Mouse (Mus musculus): ENCODE data around the gene Evpl. TPM values are rescaled to one million over a fixed set of nuclear protein-coding genes. Genes with fewer than 3 reads are reported as not detected.

Evpl gene
- polyA plus RNA-seq, 1 experiment = 0.07 TPM

GRCm38 (mm10) chr11:116222740-116223059, 15.2 kb downstream of the Evpl start:
- Histone ChIP-seq H3K27ac (ENCODE audit: insufficient read depth, low read length) (no peak overlapping the region), H3K4me1 (ENCODE audit: control insufficient read depth, insufficient read depth, insufficient read length) (no peaks in the 10 kb centered on the region; the same call in 1 of the 2 replicates), H3K27me3 (ENCODE audit: control insufficient read depth, insufficient read depth, low read length) (peaks cover 2% of the 10 kb centered on the region; the same call in 1 of the 2 replicates), H3K4me3 (ENCODE audit: extremely low read depth, insufficient read depth, insufficient read length) (no peak overlapping the region), H3K36me3 (ENCODE audit: control insufficient read depth, insufficient read depth, low read length) (no peaks in the 10 kb centered on the region)
- no peak for TF ChIP-seq CTCF (IDR thresholded peaks at IDR 0.05; ENCODE audit: extremely low read depth, insufficient read depth, insufficient read length, insufficient replicate concordance)
- DNase-seq (ENCODE audit: low read depth in 1 of 2, low spot score in 2 of 2) = no peak
- 44% methylated on average over 23 of the region's 23 CpGs for WGBS

- peak overlapping the region; percentile 0; the same call in 1 of the 2 replicates for H3K4me3 ChIP-seq (ENCODE audit: extremely low read depth, insufficient read depth, insufficient read length)
- WGBS = 36% methylated on average over 53 of the region's 53 CpGs
- H3K27me3 ChIP-seq (ENCODE audit: control insufficient read depth, insufficient read depth, low read length) = peaks cover 2% of the 10 kb centered on the region; the same call in 1 of the 2 replicates
- H3K36me3 ChIP-seq (ENCODE audit: control insufficient read depth, insufficient read depth, low read length) = no peaks in the 10 kb centered on the region
- DNase-seq (ENCODE audit: low read depth in 1 of 2, low spot score in 2 of 2) = no peak
- no peak for TF ChIP-seq CTCF (IDR thresholded peaks at IDR 0.05; ENCODE audit: extremely low read depth, insufficient read depth, insufficient read length, insufficient replicate concordance)
- H3K27ac ChIP-seq (ENCODE audit: insufficient read depth, low read length) = no peak overlapping the region
- H3K4me1 ChIP-seq (ENCODE audit: control insufficient read depth, insufficient read depth, insufficient read length) = no peaks in the 10 kb centered on the region; the same call in 1 of the 2 replicates
These were observed 15.7 kb downstream of the Evpl start for GRCm38 (mm10) chr11:116221931-116222739.

- WGBS = 30% methylated on average over 4 of the region's 4 CpGs
- peak; percentile 63; the same call in 1 of the 2 replicates for TF ChIP-seq CTCF (IDR thresholded peaks at IDR 0.05; ENCODE audit: extremely low read depth, insufficient read depth, insufficient read length, insufficient replicate concordance)
- TF ChIP-seq POLR2A (IDR thresholded peaks at IDR 0.05; ENCODE audit: low read depth, low read length) = no peak
- Histone ChIP-seq H3K4me1 (ENCODE audit: control insufficient read depth, insufficient read depth, insufficient read length) (no peaks in the 10 kb centered on the region; the same call in 1 of the 2 replicates), H3K36me3 (ENCODE audit: control insufficient read depth, insufficient read depth, low read length) (no peaks in the 10 kb centered on the region), H3K27ac (ENCODE audit: insufficient read depth, low read length) (no peak overlapping the region), H3K27me3 (ENCODE audit: control insufficient read depth, insufficient read depth, low read length) (peaks cover 2% of the 10 kb centered on the region; the same call in 1 of the 2 replicates), H3K4me3 (ENCODE audit: extremely low read depth, insufficient read depth, insufficient read length) (no peak overlapping the region)
- DNase-seq (ENCODE audit: low read depth in 1 of 2, low spot score in 2 of 2) = peak in 1 of 2 experiments; percentile 57
These were observed 18.0 kb downstream of the Evpl start for GRCm38 (mm10) chr11:116219885-116220284.

GRCm38 (mm10) chr11:116218737-116219400, 19.0 kb downstream of the Evpl start:
- peak overlapping the region; percentile 72 for H3K27ac ChIP-seq (ENCODE audit: insufficient read depth, low read length)
- 21% methylated on average over 7 of the region's 7 CpGs for WGBS

GRCm38 (mm10) chr11:116218263-116218662, 19.6 kb downstream of the Evpl start:
- Histone ChIP-seq H3K27me3 (ENCODE audit: control insufficient read depth, insufficient read depth, low read length) (no peaks in the 10 kb centered on the region), H3K4me1 (ENCODE audit: control insufficient read depth, insufficient read depth, insufficient read length) (no peaks in the 10 kb centered on the region; the same call in 1 of the 2 replicates), H3K36me3 (ENCODE audit: control insufficient read depth, insufficient read depth, low read length) (no peaks in the 10 kb centered on the region), H3K4me3 (ENCODE audit: extremely low read depth, insufficient read depth, insufficient read length) (no peak overlapping the region), H3K27ac (ENCODE audit: insufficient read depth, low read length) (peak overlapping the region; percentile 72)
- DNase-seq (ENCODE audit: low read depth in 1 of 2, low spot score in 2 of 2) = no peak
- TF ChIP-seq POLR2A (IDR thresholded peaks at IDR 0.05; ENCODE audit: low read depth, low read length) = no peak
- no peak for TF ChIP-seq CTCF (IDR thresholded peaks at IDR 0.05; ENCODE audit: extremely low read depth, insufficient read depth, insufficient read length, insufficient replicate concordance)
- 86% methylated on average over 2 of the region's 2 CpGs for WGBS

More at GRCm38 (mm10) chr11:116218737-116219400, 19.0 kb downstream of the Evpl start:
- peak in 1 of 2 experiments; percentile 17 for DNase-seq (ENCODE audit: low read depth in 1 of 2, low spot score in 2 of 2)
- Histone ChIP-seq H3K36me3 (ENCODE audit: control insufficient read depth, insufficient read depth, low read length) (no peaks in the 10 kb centered on the region), H3K4me1 (ENCODE audit: control insufficient read depth, insufficient read depth, insufficient read length) (no peaks in the 10 kb centered on the region; the same call in 1 of the 2 replicates), H3K4me3 (ENCODE audit: extremely low read depth, insufficient read depth, insufficient read length) (no peak overlapping the region), H3K27me3 (ENCODE audit: control insufficient read depth, insufficient read depth, low read length) (no peaks in the 10 kb centered on the region)
- TF ChIP-seq POLR2A (IDR thresholded peaks at IDR 0.05; ENCODE audit: low read depth, low read length) (no peak), CTCF (IDR thresholded peaks at IDR 0.05; ENCODE audit: extremely low read depth, insufficient read depth, insufficient read length, insufficient replicate concordance) (no peak)

- no peaks in the 10 kb centered on the region for H3K36me3 ChIP-seq (ENCODE audit: control insufficient read depth, insufficient read depth, low read length)
- no peaks in the 10 kb centered on the region; the same call in 1 of the 2 replicates for H3K4me1 ChIP-seq (ENCODE audit: control insufficient read depth, insufficient read depth, insufficient read length)
- 69% methylated on average over 11 of the region's 11 CpGs for WGBS
- DNase-seq (ENCODE audit: low read depth in 1 of 2, low spot score in 2 of 2) = no peak
- no peak overlapping the region for H3K27ac ChIP-seq (ENCODE audit: insufficient read depth, low read length)
- TF ChIP-seq CTCF (IDR thresholded peaks at IDR 0.05; ENCODE audit: extremely low read depth, insufficient read depth, insufficient read length, insufficient replicate concordance) = no peak
- TF ChIP-seq POLR2A (IDR thresholded peaks at IDR 0.05; ENCODE audit: low read depth, low read length) = no peak
- no peak overlapping the region for H3K4me3 ChIP-seq (ENCODE audit: extremely low read depth, insufficient read depth, insufficient read length)
- H3K27me3 ChIP-seq (ENCODE audit: control insufficient read depth, insufficient read depth, low read length) = no peaks in the 10 kb centered on the region
These were observed 21.3 kb downstream of the Evpl start for GRCm38 (mm10) chr11:116216549-116216948.
